Mouse (Mus musculus) NIH3T3 (cell line): ENCODE measurements at regions not wholly inside any gene's neighbourhood (a gene's known extent, or its start where the extent isn't known, plus 50 kb on each side); places are given as distances from the start of the nearest gene placed in this dataset.
"Not testable (repeated sequence)": the region's sequence is repeated elsewhere in the genome, so short reads cannot be mapped to it uniquely, and the experiment has no call there.

Experiments
- DNase-seq: peaks from one replicate; pipeline ENCODE4 v3.0.0-alpha.2; 2012; ENCODE audit warnings: low read depth

- peak; percentile 59 for DNase-seq
Observed at GRCm38 (mm10) chr15:11479166-11479944, 79.9 kb upstream of the Tars start.

- DNase-seq, result peak; percentile 16
Observed at GRCm38 (mm10) chr15:11476248-11476647, 76.8 kb upstream of the Tars start.

DNA sequence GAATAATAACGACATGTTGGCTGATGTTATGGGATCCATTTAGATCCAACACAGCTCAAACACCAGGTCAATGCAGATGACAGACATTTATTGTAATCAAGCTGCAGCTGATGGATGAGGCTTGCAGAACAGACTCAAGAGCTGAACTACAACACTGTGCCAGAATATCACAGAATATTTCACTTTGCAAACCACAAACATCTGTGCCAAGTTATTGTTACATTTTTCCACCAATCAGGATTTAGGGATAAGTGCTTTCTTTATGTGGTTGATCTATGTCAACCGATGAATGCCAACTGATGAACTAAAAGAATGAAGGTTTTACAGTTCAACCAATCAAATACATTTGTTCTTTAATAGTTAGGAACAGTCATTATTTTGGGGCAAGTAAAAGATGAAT lies 63.9 kb upstream of the Tars start:
- peak; percentile 68 for DNase-seq

GRCm38 (mm10) chr15:11461575-11461974 lies 62.1 kb upstream of the Tars start:
- not testable (repeated sequence) for DNase-seq

GRCm38 (mm10) chr15:11459306-11459705 lies 59.8 kb upstream of the Tars start:
- DNase-seq, result no peak

DNA sequence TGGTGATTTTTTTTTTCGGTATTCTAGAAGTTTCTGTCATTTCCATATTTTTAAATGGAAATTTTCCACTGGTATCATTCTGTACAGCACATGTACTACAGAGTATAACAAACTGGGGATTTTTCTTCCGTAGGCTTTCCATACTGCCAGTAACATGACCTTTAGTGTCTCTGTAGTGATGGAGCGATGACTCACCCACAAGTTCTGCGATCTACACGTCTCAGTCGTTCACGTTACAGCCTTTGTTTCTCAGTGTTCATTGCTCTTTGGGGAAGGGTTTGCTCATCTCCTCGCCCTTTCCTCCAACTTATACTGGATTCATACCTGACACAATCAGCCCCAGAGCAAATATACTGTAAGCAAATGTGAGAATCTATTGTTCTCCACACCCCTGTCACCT lies 57.8 kb upstream of the Tars start:
- DNase-seq, result peak; percentile 61

- DNase-seq, result peak; percentile 11
Observed at GRCm38 (mm10) chr15:11455982-11456381, 56.5 kb upstream of the Tars start.

GRCm38 (mm10) chr15:11455366-11455785 lies 55.9 kb upstream of the Tars start:
- peak; percentile 76 for DNase-seq

DNA sequence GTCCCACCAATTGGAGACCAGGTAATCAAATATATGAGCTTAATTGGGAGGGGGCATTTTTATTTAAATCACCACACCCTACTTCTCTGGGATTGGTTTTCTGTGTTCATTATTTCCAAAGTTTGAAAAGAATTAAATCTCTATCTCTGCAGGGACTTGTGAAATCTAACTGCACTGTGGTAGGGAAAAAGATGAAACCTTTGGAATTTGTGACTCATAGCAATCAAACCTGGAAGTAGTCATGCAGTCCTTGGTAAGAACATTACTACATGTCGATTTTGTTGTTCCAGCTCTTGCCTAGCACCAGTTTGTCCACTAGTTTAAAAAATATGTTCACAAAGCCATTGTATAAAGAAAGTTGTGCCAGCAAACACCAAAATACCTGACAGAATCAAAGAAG lies 54.5 kb upstream of the Tars start:
- peak; percentile 13 for DNase-seq

DNA sequence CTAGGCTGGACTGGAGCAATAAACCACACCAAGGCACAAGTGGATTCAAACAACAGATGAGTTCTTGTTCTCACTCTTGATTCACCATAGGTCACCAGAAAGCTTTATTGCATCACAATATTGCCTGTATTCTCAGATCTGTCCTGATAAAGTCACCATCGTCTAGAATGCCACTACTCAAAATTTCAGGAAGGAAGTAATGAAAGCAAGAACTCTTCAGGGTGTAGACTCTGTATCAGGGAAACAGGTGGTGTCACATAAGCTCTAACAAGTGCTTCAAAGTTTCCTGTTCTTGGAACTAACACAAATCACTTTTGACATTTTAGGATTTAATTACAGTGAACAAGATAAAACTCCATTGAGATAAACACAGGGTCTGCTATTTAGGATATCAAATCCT lies 52.2 kb upstream of the Tars start:
- no peak for DNase-seq
